Mouse (Mus musculus): ENCODE measurements around the gene Dpagt1. TPM values are rescaled to one million over a fixed set of nuclear protein-coding genes. Genes with fewer than 3 reads are reported as not detected.

The Dpagt1 gene
- polyA plus RNA-seq, 1 experiment from 2014 or later = 35.2 TPM

- Histone ChIP-seq H3K4me3 (no peak overlapping the region), H3K27me3 (ENCODE audit: insufficient read depth, poor library complexity, severe bottlenecking) (0 out of 2 replicates have a peak, but pooled peaks cover 4% of the 10 kb centered on the region), H3K9me3 (no peaks in the 10 kb centered on the region), H3K4me1 (peaks cover 28% of the 10 kb centered on the region), H3K27ac (no peak overlapping the region), H3K36me3 (peaks cover 26% of the 10 kb centered on the region)
- 68% methylated on average over 3 of the region's 3 CpGs for WGBS
- no peak for DNase-seq (ENCODE audit: low spot score)
These were observed 16.1 kb upstream of the Dpagt1 start for GRCm38 (mm10) chr9:44309756-44310155.

DNA sequence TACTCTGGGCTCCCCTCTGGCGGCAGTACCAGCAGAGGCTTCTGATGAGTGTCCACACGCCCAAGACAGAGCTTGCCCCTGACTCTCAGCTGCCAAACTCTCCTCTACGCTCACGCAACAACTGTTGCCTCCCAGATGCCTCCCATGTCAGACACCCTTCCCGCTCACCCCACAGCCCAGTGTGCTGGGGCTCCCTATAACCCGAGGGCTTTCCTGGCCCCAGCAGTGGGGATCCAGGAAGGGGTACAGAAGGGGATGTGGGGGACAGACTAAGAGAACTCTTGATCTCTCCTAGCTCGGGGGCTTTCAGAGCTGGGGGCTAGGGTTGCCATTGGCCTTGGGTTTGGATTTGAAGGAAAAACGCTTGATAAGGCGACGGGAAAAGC, 15.1 kb upstream of the Dpagt1 start:
- Histone ChIP-seq H3K27ac (peak overlapping the region; percentile 76), H3K27me3 (ENCODE audit: insufficient read depth, poor library complexity, severe bottlenecking) (0 out of 2 replicates have a peak, but pooled peaks cover 4% of the 10 kb centered on the region), H3K4me3 (peak overlapping the region; percentile 44), H3K9me3 (no peaks in the 10 kb centered on the region), H3K4me1 (peaks cover 28% of the 10 kb centered on the region), H3K36me3 (peaks cover 36% of the 10 kb centered on the region)
- no peak for DNase-seq (ENCODE audit: low spot score)
- 21% methylated on average over 10 of the region's 10 CpGs for WGBS

DNA sequence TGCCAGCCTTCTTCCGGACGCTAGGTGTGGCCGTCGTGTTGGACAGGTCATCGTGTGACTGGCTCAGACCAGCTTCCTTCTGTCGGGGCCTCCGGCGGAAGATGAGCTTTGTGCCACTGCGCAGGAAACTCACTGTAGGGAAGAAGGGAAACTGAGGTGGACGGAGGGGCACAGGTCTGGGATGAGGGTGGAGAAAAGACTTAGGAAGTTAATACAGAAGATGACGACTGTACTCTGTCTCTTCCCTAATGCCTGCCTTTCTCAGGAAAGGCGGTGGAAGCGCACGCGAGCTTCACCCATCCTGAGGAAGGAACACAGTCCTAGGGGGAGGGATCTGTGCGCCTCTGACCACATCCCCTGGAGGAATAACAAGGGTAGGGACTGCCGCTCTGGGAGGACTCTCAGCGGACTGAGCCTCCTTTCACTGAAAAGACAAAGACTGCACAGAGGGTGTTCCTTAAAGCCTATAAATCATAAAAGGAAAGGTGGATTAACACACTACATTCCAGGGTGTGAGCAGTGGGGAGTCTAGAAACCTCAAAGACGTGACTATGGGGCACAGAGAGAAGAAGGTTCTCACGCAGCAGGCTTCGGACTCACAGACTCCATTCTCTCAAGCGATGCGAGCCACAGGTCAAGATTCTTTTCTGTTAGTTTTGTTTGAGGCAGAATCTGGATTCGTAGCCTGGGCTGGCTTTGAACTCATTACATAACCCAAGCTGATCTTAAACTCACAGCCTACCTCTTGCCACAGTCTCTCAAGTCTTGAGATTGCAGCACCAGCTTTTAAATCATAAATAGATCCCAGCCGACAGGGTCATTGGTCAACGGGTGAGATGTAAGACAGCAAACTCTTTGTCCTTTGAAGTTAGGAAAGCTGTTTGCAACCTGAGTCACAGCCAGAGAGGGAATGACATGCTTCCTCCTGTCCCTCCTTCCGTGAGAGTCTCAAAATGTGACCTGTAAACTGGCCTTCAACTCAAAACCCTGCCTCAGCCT, 14.4 kb upstream of the Dpagt1 start:
- DNase-seq (ENCODE audit: low spot score) = no peak
- peak overlapping the region; percentile 76 for H3K27ac ChIP-seq
- H3K9me3 ChIP-seq = no peaks in the 10 kb centered on the region
- H3K27me3 ChIP-seq (ENCODE audit: insufficient read depth, poor library complexity, severe bottlenecking) = 0 out of 2 replicates have a peak, but pooled peaks cover 4% of the 10 kb centered on the region
- 14% methylated on average over 27 of the region's 27 CpGs for WGBS
- H3K4me1 ChIP-seq = peaks cover 28% of the 10 kb centered on the region
- H3K36me3 ChIP-seq = peaks cover 42% of the 10 kb centered on the region
- H3K4me3 ChIP-seq = peak overlapping the region; percentile 44

- Histone ChIP-seq H3K36me3 (peaks cover 49% of the 10 kb centered on the region), H3K27ac (no peak overlapping the region), H3K4me3 (no peak overlapping the region), H3K27me3 (ENCODE audit: insufficient read depth, poor library complexity, severe bottlenecking) (0 out of 2 replicates have a peak, but pooled peaks cover 4% of the 10 kb centered on the region), H3K4me1 (peaks cover 40% of the 10 kb centered on the region), H3K9me3 (no peaks in the 10 kb centered on the region)
- 77% methylated on average over 19 of the region's 19 CpGs for WGBS
- DNase-seq (ENCODE audit: low spot score) = no peak
These were observed 12.2 kb upstream of the Dpagt1 start for GRCm38 (mm10) chr9:44313476-44314256.

GRCm38 (mm10) chr9:44314257-44314547, 11.6 kb upstream of the Dpagt1 start:
- Histone ChIP-seq H3K27ac (no peak overlapping the region), H3K9me3 (no peaks in the 10 kb centered on the region), H3K36me3 (peaks cover 49% of the 10 kb centered on the region), H3K4me1 (peaks cover 46% of the 10 kb centered on the region), H3K27me3 (ENCODE audit: insufficient read depth, poor library complexity, severe bottlenecking) (0 out of 2 replicates have a peak, but pooled peaks cover 4% of the 10 kb centered on the region), H3K4me3 (no peak overlapping the region)
- no peak for DNase-seq (ENCODE audit: low spot score)
- 69% methylated on average over 4 of the region's 4 CpGs for WGBS

GRCm38 (mm10) chr9:44314910-44315309, 10.9 kb upstream of the Dpagt1 start:
- Histone ChIP-seq H3K27ac (no peak overlapping the region), H3K4me1 (peaks cover 51% of the 10 kb centered on the region), H3K9me3 (no peaks in the 10 kb centered on the region), H3K4me3 (no peak overlapping the region), H3K36me3 (peaks cover 49% of the 10 kb centered on the region), H3K27me3 (ENCODE audit: insufficient read depth, poor library complexity, severe bottlenecking) (0 out of 2 replicates have a peak, but pooled peaks cover 4% of the 10 kb centered on the region)
- no peak for DNase-seq (ENCODE audit: low spot score)
- 89% methylated on average over 18 of the region's 18 CpGs for WGBS

- Histone ChIP-seq H3K9me3 (no peaks in the 10 kb centered on the region), H3K36me3 (peaks cover 47% of the 10 kb centered on the region), H3K4me1 (peaks cover 43% of the 10 kb centered on the region), H3K27me3 (ENCODE audit: insufficient read depth, poor library complexity, severe bottlenecking) (no peaks in the 10 kb centered on the region), H3K27ac (no peak overlapping the region), H3K4me3 (peak overlapping the region; percentile 18; the same call in 1 of the 2 replicates)
- 63% methylated on average over 4 of the region's 4 CpGs for WGBS
- no peak for DNase-seq (ENCODE audit: low spot score)
These were observed 8.4 kb upstream of the Dpagt1 start for GRCm38 (mm10) chr9:44317452-44317851.

- WGBS = 53% methylated on average over 5 of the region's 5 CpGs
- H3K4me1 ChIP-seq = peaks cover 43% of the 10 kb centered on the region
- H3K27ac ChIP-seq = peak overlapping the region; percentile 49; the same call in 1 of the 2 replicates
- no peak for DNase-seq (ENCODE audit: low spot score)
- H3K27me3 ChIP-seq (ENCODE audit: insufficient read depth, poor library complexity, severe bottlenecking) = no peaks in the 10 kb centered on the region
- H3K36me3 ChIP-seq = peaks cover 39% of the 10 kb centered on the region
- H3K4me3 ChIP-seq = peak overlapping the region; percentile 95
- no peaks in the 10 kb centered on the region for H3K9me3 ChIP-seq
These were observed 7.6 kb upstream of the Dpagt1 start for GRCm38 (mm10) chr9:44318076-44318825.

GRCm38 (mm10) chr9:44318826-44319095, 7.1 kb upstream of the Dpagt1 start:
- peak overlapping the region; percentile 49; the same call in 1 of the 2 replicates for H3K27ac ChIP-seq
- peak overlapping the region; percentile 95 for H3K4me3 ChIP-seq
- H3K9me3 ChIP-seq = no peaks in the 10 kb centered on the region
- 40% methylated on average over 3 of the region's 3 CpGs for whole genome bisulfite sequencing
- DNase-seq (ENCODE audit: low spot score) = no peak
- peaks cover 40% of the 10 kb centered on the region for H3K4me1 ChIP-seq
- no peaks in the 10 kb centered on the region for H3K27me3 ChIP-seq (ENCODE audit: insufficient read depth, poor library complexity, severe bottlenecking)
- peaks cover 34% of the 10 kb centered on the region for H3K36me3 ChIP-seq

GRCm38 (mm10) chr9:44319105-44319886, 6.5 kb upstream of the Dpagt1 start:
- Histone ChIP-seq H3K27ac (peak overlapping the region; percentile 86), H3K36me3 (peaks cover 28% of the 10 kb centered on the region), H3K4me3 (peak overlapping the region; percentile 95), H3K4me1 (peaks cover 34% of the 10 kb centered on the region), H3K27me3 (ENCODE audit: insufficient read depth, poor library complexity, severe bottlenecking) (no peaks in the 10 kb centered on the region), H3K9me3 (no peaks in the 10 kb centered on the region)
- peak; percentile 80 for DNase-seq (ENCODE audit: low spot score)
- WGBS = 3% methylated on average over 37 of the region's 37 CpGs

DNA sequence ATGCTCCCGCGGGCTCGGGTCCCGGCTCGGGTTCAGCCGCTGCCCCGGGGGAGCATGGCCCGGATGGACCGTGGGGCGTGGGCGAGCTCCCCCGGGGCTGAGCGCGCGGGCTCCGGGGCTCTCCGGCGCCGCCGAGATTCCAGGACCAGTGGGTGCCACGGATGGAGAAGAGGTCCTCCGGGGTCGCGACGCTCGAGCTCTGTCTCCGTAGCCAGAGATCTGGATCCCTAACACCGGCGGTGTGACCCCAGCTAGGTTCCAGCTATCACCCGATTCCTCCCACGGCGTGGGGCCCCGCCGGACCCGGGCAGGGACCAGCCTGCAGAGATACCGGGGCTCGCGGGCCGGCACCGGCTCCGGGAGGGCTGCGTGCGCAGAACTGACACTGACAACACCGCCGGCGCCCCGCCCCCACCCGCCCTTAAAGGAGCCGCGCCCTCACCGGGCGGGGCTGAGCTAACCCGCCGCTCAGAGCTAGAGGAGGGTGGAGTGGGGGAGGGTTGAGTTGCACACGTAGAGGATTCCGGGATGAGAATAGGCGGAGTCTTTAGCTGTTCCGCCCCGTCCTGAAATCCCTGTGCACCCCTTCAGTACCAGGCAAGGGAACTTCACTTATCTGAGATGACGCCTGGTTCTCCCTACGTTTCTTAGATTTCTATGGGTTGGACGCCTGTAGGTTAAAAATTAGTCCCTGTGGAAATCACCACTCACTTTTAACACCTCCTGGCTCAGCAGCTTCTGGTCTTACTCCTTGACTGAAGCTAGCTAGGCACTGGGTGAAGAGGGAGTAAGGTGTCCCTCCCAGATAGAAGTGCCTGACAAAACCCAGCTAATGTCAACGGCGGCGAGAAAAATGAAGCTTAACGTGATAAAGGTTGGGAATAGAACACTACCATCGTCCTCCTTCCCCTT, 5.7 kb upstream of the Dpagt1 start, which contains the start of gene C2cd2l:
TSS of gene C2cd2l (minus strand) at position 399 of the 912 bp plus-strand sequence.
- Histone ChIP-seq H3K27me3 (ENCODE audit: insufficient read depth, poor library complexity, severe bottlenecking) (no peaks in the 10 kb centered on the region), H3K36me3 (peaks cover 20% of the 10 kb centered on the region), H3K27ac (peak within 1 kb of the TSS; percentile 86), H3K4me3 (peak within 1 kb of the TSS; percentile 95), H3K9me3 (no peaks in the 10 kb centered on the region), H3K4me1 (peaks cover 34% of the 10 kb centered on the region)
- under 1% methylated on average over 67 of the region's 67 CpGs for WGBS
- peak; percentile 98 for DNase-seq (ENCODE audit: low spot score)

All from heart, embryonic 10.5 days (tissue).